Mouse (Mus musculus) left cerebral cortex, adult 9 months (tissue): Measurements from ENCODE around the gene Ctsz.

ENCODE experiments used
- DNase-seq, 2 experiments: peaks; one replicate each; pipeline ENCODE4 v3.0.0; 2022; ENCODE audit warnings: low spot score in 2 of 2

Ctsz gene

DNA sequence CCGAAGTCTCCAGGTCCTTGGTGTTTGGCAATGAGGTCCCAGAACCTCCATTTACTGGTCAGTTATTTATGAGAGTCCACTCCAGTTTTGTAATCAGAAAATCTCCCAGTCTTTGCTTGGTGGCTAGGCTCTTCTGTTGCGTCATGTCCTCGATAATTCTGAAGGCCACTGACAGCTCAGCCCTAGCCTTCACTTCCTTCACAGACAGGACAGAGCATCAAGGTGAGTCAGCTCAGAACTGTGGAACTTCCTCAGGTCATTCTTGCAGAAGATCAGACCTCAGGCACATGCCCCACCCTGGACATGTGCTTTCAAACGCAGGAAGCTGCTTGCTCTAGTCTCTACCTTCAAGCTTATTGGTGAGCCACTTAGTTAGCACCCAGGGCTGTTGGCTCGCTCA, 45.5 kb downstream of the Ctsz start:
- no peak for DNase-seq

GRCm38 (mm10) chr2:174392554-174392953, 46.3 kb downstream of the Ctsz start:
- DNase-seq: no peak

DNA sequence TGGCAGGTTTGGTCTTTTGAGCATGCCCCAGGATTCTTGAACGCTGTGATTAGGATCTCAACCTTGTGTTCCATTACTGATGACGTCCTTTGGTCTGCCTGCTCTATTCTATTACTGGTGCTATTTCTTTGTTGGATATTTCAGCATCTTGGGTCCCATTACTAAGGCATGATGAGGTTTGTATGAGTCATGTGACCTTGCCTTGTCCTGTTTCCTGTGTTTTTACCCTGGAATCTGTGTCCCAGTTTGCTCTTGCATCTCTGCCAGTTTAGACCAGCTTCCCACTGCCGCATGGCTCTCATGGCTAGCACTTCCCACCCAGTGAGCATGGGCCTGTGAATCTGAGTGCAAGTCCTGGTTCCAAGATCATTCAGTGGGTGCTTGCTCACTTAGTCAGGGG, 46.9 kb downstream of the Ctsz start:
- DNase-seq: no peak

- no peak for DNase-seq
These were observed 57.8 kb downstream of the Ctsz start for GRCm38 (mm10) chr2:174381021-174381420.
